Mouse (Mus musculus): ENCODE data around the gene Mlh3. TPM values are rescaled to one million over a fixed set of nuclear protein-coding genes. Genes with fewer than 3 reads are reported as not detected.

Gene Mlh3
- polyA plus RNA-seq, 1 experiment from 2014 or later: 7.4 TPM

- WGBS (ENCODE audit: missing documents): 96% methylated on average over 10 of the region's 10 CpGs
- Histone ChIP-seq H3K79me2 (ENCODE audit: inconsistent target) (no peaks in the 10 kb centered on the region), H3K27ac (no peak overlapping the region), H3K36me3 (ENCODE audit: inconsistent target) (no peaks in the 10 kb centered on the region), H3K4me3 (ENCODE audit: inconsistent target) (no peak overlapping the region)
Observed at GRCm38 (mm10) chr12:85196191-85196590, 74.2 kb downstream of the Mlh3 start.

GRCm38 (mm10) chr12:85195086-85195485 lies 75.3 kb downstream of the Mlh3 start:
- WGBS (ENCODE audit: missing documents): 93% methylated on average over 5 of the region's 5 CpGs
- Histone ChIP-seq H3K79me2 (ENCODE audit: inconsistent target) (no peaks in the 10 kb centered on the region), H3K36me3 (ENCODE audit: inconsistent target) (no peaks in the 10 kb centered on the region), H3K4me3 (ENCODE audit: inconsistent target) (no peak overlapping the region), H3K27ac (no peak overlapping the region)

GRCm38 (mm10) chr12:85194623-85195018 lies 75.8 kb downstream of the Mlh3 start:
- H3K36me3 ChIP-seq (ENCODE audit: inconsistent target): no peaks in the 10 kb centered on the region
- no peak overlapping the region for H3K27ac ChIP-seq
- WGBS (ENCODE audit: missing documents): 92% methylated on average over 4 of the region's 4 CpGs
- H3K79me2 ChIP-seq (ENCODE audit: inconsistent target): no peaks in the 10 kb centered on the region
- H3K4me3 ChIP-seq (ENCODE audit: inconsistent target): no peak overlapping the region

- Histone ChIP-seq H3K4me3 (ENCODE audit: inconsistent target) (no peak overlapping the region), H3K79me2 (ENCODE audit: inconsistent target) (no peaks in the 10 kb centered on the region), H3K36me3 (ENCODE audit: inconsistent target) (no peaks in the 10 kb centered on the region), H3K27ac (no peak overlapping the region)
- WGBS (ENCODE audit: missing documents): 96% methylated on average over 11 of the region's 11 CpGs
Observed at GRCm38 (mm10) chr12:85193923-85194622, 76.3 kb downstream of the Mlh3 start.

- 92% methylated on average over 8 of the region's 10 CpGs for WGBS (ENCODE audit: missing documents)
- H3K27ac ChIP-seq: no peak overlapping the region; the same call in 1 of the 2 replicates
- H3K4me3 ChIP-seq (ENCODE audit: inconsistent target): no peak overlapping the region
- no peaks in the 10 kb centered on the region for H3K36me3 ChIP-seq (ENCODE audit: inconsistent target)
- no peaks in the 10 kb centered on the region for H3K79me2 ChIP-seq (ENCODE audit: inconsistent target)
Observed at GRCm38 (mm10) chr12:85193146-85193545, 77.3 kb downstream of the Mlh3 start.

- Histone ChIP-seq H3K79me2 (ENCODE audit: inconsistent target) (no peaks in the 10 kb centered on the region), H3K36me3 (ENCODE audit: inconsistent target) (no peaks in the 10 kb centered on the region), H3K27ac (peak overlapping the region; percentile 25), H3K4me3 (ENCODE audit: inconsistent target) (no peak overlapping the region)
- 12% methylated on average over 19 of the region's 19 CpGs for WGBS (ENCODE audit: missing documents)
Observed at GRCm38 (mm10) chr12:85192461-85193108, 77.8 kb downstream of the Mlh3 start.

- no peak overlapping the region for H3K4me3 ChIP-seq (ENCODE audit: inconsistent target)
- no peak overlapping the region for H3K27ac ChIP-seq
- 95% methylated on average over 7 of the region's 7 CpGs for WGBS (ENCODE audit: missing documents)
- no peaks in the 10 kb centered on the region for H3K36me3 ChIP-seq (ENCODE audit: inconsistent target)
- no peaks in the 10 kb centered on the region for H3K79me2 ChIP-seq (ENCODE audit: inconsistent target)
Observed at GRCm38 (mm10) chr12:85190290-85190689, 80.1 kb downstream of the Mlh3 start.

- Histone ChIP-seq H3K36me3 (ENCODE audit: inconsistent target) (no peaks in the 10 kb centered on the region), H3K4me3 (ENCODE audit: inconsistent target) (no peak overlapping the region), H3K79me2 (ENCODE audit: inconsistent target) (no peaks in the 10 kb centered on the region), H3K27ac (no peak overlapping the region)
- WGBS (ENCODE audit: missing documents): 88% methylated on average over 7 of the region's 7 CpGs
Observed at GRCm38 (mm10) chr12:85186361-85186760, 84.0 kb downstream of the Mlh3 start.

GRCm38 (mm10) chr12:85185810-85186209 lies 84.6 kb downstream of the Mlh3 start:
- H3K79me2 ChIP-seq (ENCODE audit: inconsistent target): no peaks in the 10 kb centered on the region
- no peak overlapping the region for H3K27ac ChIP-seq
- no peak overlapping the region for H3K4me3 ChIP-seq (ENCODE audit: inconsistent target)
- H3K36me3 ChIP-seq (ENCODE audit: inconsistent target): no peaks in the 10 kb centered on the region
- WGBS (ENCODE audit: missing documents): 98% methylated on average over 8 of the region's 8 CpGs

Other genes with a start within 250 kb of the Mlh3 start
- gene Prox2, start 159.8 kb downstream of the Mlh3 start, polyA plus RNA-seq (2018): 0.88 to 1.8 TPM (median 1.3 TPM) in 3 replicates
- gene Dlst, start 159.8 kb downstream of the Mlh3 start, polyA plus RNA-seq (2018): 71.4 to 90.3 TPM (median 80.1 TPM) in 3 replicates
- gene Rps6kl1, start 119.3 kb downstream of the Mlh3 start, polyA plus RNA-seq (2018): not detected in 3 replicates
- 0.11 to 0.37 TPM (median 0.35 TPM) in 3 replicates for gene Pgf, start 92.8 kb downstream of the Mlh3 start, polyA plus RNA-seq (2018)
- 52.7 to 95.7 TPM (median 56.1 TPM) in 3 replicates for gene Eif2b2, start 51.1 kb downstream of the Mlh3 start, polyA plus RNA-seq (2018)
- gene Acyp1, start 17.8 kb upstream of the Mlh3 start, polyA plus RNA-seq (2018): 16.2 to 19.5 TPM (median 17.8 TPM) in 3 replicates
- not detected in 3 replicates for gene Zc2hc1c, start 18.0 kb upstream of the Mlh3 start, polyA plus RNA-seq (2018)
- gene Nek9, start 68.8 kb upstream of the Mlh3 start, polyA plus RNA-seq (2018): 40.7 to 65.1 TPM (median 55.7 TPM) in 3 replicates
- 317 to 419 TPM (median 387 TPM) in 3 replicates for gene Tmed10, start 104.2 kb upstream of the Mlh3 start, polyA plus RNA-seq (2018)
- 18.1 to 88.1 TPM (median 21.8 TPM) in 3 replicates for gene Fos, start 203.3 kb upstream of the Mlh3 start, polyA plus RNA-seq (2018)

All from macrophage (primary cell).